Mouse (Mus musculus) midbrain, embryonic 12.5 days (tissue): ENCODE data around the gene Fgfr2. TPM values are rescaled to one million over a fixed set of nuclear protein-coding genes. Genes with fewer than 3 reads are reported as not detected.

Experiments used
- ATAC-seq: fragments of 200-750 bp; cut with Nextera tagmentation; 2 replicates; pipeline ENCODE4 v1.8.0; 2017; ENCODE audit warnings: low read depth, moderate TSS enrichment, moderate library complexity; ENCODE audit not compliant: low FRiP score
- H3K27ac ChIP-seq: fragments of 300-500 bp; sonication (generic); replicated peaks from 2 replicates; pipeline ENCODE4 v1.5.1; 2016; ENCODE audit warnings: mild to moderate bottlenecking
- H3K27me3 ChIP-seq: fragments of 300-500 bp; sonication (generic); 2 replicates; pipeline ENCODE4 v1.6.1; 2016; ENCODE audit warnings: mild to moderate bottlenecking
- H3K36me3 ChIP-seq: fragments of 300-500 bp; sonication (generic); 2 replicates; pipeline ENCODE4 v1.6.1; 2016
- H3K4me1 ChIP-seq: fragments of 300-500 bp; sonication (generic); 2 replicates; pipeline ENCODE4 v1.6.1; 2016
- H3K4me2 ChIP-seq: fragments of 300-500 bp; sonication (generic); replicated peaks from 2 replicates; pipeline ENCODE4 v1.6.1; 2016; ENCODE audit warnings: mild to moderate bottlenecking, moderate library complexity
- H3K4me3 ChIP-seq: fragments of 300-500 bp; sonication (generic); 2 replicates; pipeline ENCODE4 v1.5.1; 2016; ENCODE audit warnings: mild to moderate bottlenecking
- H3K9ac ChIP-seq: fragments of 300-500 bp; sonication (generic); replicated peaks from 2 replicates; pipeline ENCODE4 v1.6.1; 2016; ENCODE audit warnings: mild to moderate bottlenecking, moderate library complexity
- H3K9me3 ChIP-seq: fragments of 300-500 bp; sonication (generic); 2 replicates; pipeline ENCODE4 v1.6.1; 2016; ENCODE audit warnings: mild to moderate bottlenecking
- WGBS: fragments of 180-500 bp; shearing (Covaris S2); methylation state at CpG from one replicate; pipeline ENCODE4 v1.1.7; 2016; 5-methylcytosine and 5-hydroxymethylcytosine counted together
- polyA plus RNA-seq: library from polyadenylated mRNA; unstranded; fragments of >200 nt; fragmentation: Nextera tagmentation; extraction: Ambion mirVana; gene quantifications from 2 replicates; pipeline ENCODE4 v1.2.1, GENCODE M21; 2016

The Fgfr2 gene
- polyA plus RNA-seq, 1 experiment from 2014 or later: 96.5 TPM

GRCm38 (mm10) chr7:132568817-132569216 lies 554.3 kb downstream of the Fgfr2 start:
- peaks cover 21% of the 10 kb centered on the region for H3K36me3 ChIP-seq
- ATAC-seq: no peak
- WGBS: 96% methylated on average over 6 of the region's 6 CpGs

DNA sequence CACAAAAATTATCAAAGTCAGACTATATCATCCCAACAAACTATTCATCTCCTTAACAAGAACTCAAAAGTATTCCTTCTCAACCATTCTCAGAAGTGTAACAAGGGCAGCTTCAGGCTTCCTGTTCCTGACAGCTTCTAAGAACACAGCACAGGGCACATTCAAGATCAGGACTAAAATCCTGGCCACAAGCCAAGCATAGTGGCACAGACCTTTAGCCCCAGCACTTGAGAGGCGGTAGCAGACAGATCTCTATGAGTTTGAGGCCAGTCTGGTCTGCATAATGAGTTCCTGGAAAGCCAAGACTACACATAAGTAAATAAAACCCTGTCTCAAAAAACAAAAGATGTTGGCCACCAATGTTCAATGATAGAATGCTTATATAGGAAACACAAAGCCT lies 557.3 kb downstream of the Fgfr2 start:
- Histone ChIP-seq H3K4me2 (no peak overlapping the region), H3K27ac (no peak overlapping the region), H3K27me3 (no peaks in the 10 kb centered on the region), H3K36me3 (peaks cover 50% of the 10 kb centered on the region), H3K9ac (no peak overlapping the region), H3K4me3 (no peak overlapping the region), H3K4me1 (no peaks in the 10 kb centered on the region), H3K9me3 (no peaks in the 10 kb centered on the region)
- WGBS: 45% methylated on average over 1 of the region's 1 CpGs
- no peak for ATAC-seq

More at GRCm38 (mm10) chr7:132568817-132569216, 554.3 kb downstream of the Fgfr2 start:
- Histone ChIP-seq H3K9ac (no peak overlapping the region), H3K4me1 (peaks cover 12% of the 10 kb centered on the region; the same call in 1 of the 2 replicates), H3K27me3 (no peaks in the 10 kb centered on the region), H3K9me3 (no peaks in the 10 kb centered on the region), H3K4me2 (no peak overlapping the region), H3K27ac (no peak overlapping the region), H3K4me3 (no peak overlapping the region)

DNA sequence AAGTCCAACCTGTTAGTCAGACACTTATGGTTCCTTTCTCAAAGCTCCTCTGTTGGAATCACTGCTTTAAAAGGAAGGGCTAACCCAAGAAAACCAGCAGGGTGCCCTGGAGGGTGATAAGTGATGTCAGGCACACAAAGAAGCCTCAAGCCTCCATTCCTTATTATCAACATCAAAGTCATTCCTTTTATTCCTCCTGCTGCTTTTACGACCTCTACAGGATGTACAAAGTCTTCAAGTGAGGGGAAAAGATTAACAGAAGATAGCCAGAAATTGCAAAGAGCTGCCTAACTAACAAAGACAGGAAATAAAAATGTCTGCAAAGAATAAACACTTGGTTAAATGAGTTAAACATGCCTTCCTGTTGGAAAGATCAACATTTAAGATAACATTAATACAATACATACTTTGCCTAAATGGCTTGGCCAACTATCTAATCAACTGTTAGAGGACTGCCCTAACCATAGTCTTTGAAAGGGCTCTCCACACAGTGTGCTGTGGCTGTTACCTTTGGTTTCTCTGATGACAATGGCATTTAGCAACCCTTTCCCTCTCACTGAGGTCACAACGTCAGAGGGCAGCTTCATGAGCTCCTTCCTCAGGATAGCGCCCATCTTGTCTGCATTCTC lies 563.9 kb downstream of the Fgfr2 start:
- no peaks in the 10 kb centered on the region for H3K9me3 ChIP-seq
- peaks cover 67% of the 10 kb centered on the region for H3K36me3 ChIP-seq
- H3K4me2 ChIP-seq: no peak overlapping the region
- no peaks in the 10 kb centered on the region for H3K27me3 ChIP-seq
- no peak overlapping the region for H3K4me3 ChIP-seq
- ATAC-seq: no peak
- H3K27ac ChIP-seq: no peak overlapping the region
- WGBS: 78% methylated on average over 3 of the region's 3 CpGs
- H3K9ac ChIP-seq: no peak overlapping the region
- no peaks in the 10 kb centered on the region for H3K4me1 ChIP-seq

GRCm38 (mm10) chr7:132558141-132558736 lies 564.9 kb downstream of the Fgfr2 start:
- no peaks in the 10 kb centered on the region for H3K4me1 ChIP-seq
- no peak overlapping the region for H3K4me3 ChIP-seq
- peaks cover 57% of the 10 kb centered on the region for H3K36me3 ChIP-seq
- H3K9ac ChIP-seq: no peak overlapping the region
- no peaks in the 10 kb centered on the region for H3K27me3 ChIP-seq
- ATAC-seq: no peak
- no peak overlapping the region for H3K27ac ChIP-seq
- no peaks in the 10 kb centered on the region for H3K9me3 ChIP-seq
- 93% methylated on average over 7 of the region's 7 CpGs for WGBS
- no peak overlapping the region for H3K4me2 ChIP-seq

DNA sequence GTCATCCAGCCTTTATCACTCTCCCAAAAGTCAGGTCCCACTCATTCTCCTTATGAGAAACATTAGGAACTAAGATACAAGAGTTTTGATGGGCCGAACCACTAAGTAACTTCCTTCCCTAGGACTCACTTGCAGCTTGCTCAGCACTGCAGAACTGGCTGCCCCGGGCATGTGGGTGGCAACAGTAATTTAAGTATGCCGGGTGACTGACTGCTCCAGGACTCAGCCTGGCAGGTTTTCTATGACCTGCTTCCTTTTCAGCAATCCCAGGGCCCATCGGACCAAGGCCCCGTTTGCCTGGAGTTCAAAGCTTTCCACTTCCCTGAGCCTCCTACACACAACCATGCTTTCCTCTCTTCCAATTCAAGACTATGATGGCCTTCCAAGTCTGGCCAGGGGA lies 566.6 kb downstream of the Fgfr2 start:
- 91% methylated on average over 5 of the region's 5 CpGs for WGBS
- H3K9me3 ChIP-seq: no peaks in the 10 kb centered on the region
- H3K4me2 ChIP-seq: no peak overlapping the region
- H3K27me3 ChIP-seq: 0 out of 2 replicates have a peak, but pooled peaks cover 3% of the 10 kb centered on the region
- no peak overlapping the region for H3K4me3 ChIP-seq
- H3K9ac ChIP-seq: no peak overlapping the region
- H3K4me1 ChIP-seq: no peaks in the 10 kb centered on the region
- no peak for ATAC-seq
- H3K27ac ChIP-seq: no peak overlapping the region
- H3K36me3 ChIP-seq: peaks cover 41% of the 10 kb centered on the region

DNA sequence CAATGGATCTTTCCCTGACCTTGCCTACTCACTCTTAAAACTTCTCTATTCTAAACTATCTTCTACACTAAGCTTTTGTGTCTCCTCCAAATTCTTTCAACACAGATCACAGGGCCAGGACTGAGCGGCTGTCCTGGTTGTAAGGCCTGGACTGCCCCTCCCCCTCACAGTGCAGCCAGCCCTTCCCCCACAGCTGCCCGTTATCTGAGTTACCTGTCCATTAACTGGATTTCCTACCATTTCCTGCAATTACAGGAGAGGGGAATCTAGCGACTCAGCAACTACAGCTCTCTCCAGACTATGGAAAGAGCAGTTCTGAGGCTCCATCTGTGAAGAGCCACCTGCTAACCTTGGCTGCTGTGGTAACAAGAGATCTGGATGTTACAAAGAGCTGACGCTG lies 567.2 kb downstream of the Fgfr2 start:
- H3K27ac ChIP-seq: no peak overlapping the region
- no peaks in the 10 kb centered on the region for H3K9me3 ChIP-seq
- WGBS: 58% methylated on average over 4 of the region's 4 CpGs
- no peaks in the 10 kb centered on the region for H3K4me1 ChIP-seq
- ATAC-seq: no peak
- peaks cover 35% of the 10 kb centered on the region for H3K36me3 ChIP-seq
- no peak overlapping the region for H3K4me3 ChIP-seq
- no peak overlapping the region for H3K4me2 ChIP-seq
- H3K27me3 ChIP-seq: 0 out of 2 replicates have a peak, but pooled peaks cover 3% of the 10 kb centered on the region
- H3K9ac ChIP-seq: no peak overlapping the region

GRCm38 (mm10) chr7:132554091-132554490 lies 569.1 kb downstream of the Fgfr2 start:
- H3K4me1 ChIP-seq: no peaks in the 10 kb centered on the region
- no peak overlapping the region for H3K9ac ChIP-seq
- 0 out of 2 replicates have a peak, but pooled peaks cover 8% of the 10 kb centered on the region for H3K27me3 ChIP-seq
- 92% methylated on average over 2 of the region's 2 CpGs for WGBS
- no peak overlapping the region for H3K4me3 ChIP-seq
- H3K36me3 ChIP-seq: peaks cover 18% of the 10 kb centered on the region
- no peak overlapping the region for H3K27ac ChIP-seq
- no peak for ATAC-seq
- no peak overlapping the region for H3K4me2 ChIP-seq
- no peaks in the 10 kb centered on the region for H3K9me3 ChIP-seq

- H3K9me3 ChIP-seq: no peaks in the 10 kb centered on the region
- 2% methylated on average over 27 of the region's 27 CpGs for WGBS
- ATAC-seq: peak; percentile 92
- H3K27me3 ChIP-seq: 0 out of 2 replicates have a peak, but pooled peaks cover 8% of the 10 kb centered on the region
- H3K4me2 ChIP-seq: peak overlapping the region; percentile 84
- no peaks in the 10 kb centered on the region for H3K36me3 ChIP-seq
- H3K9ac ChIP-seq: peak overlapping the region; percentile 47
- peak overlapping the region; percentile 49 for H3K4me3 ChIP-seq
- no peak overlapping the region for H3K27ac ChIP-seq
- H3K4me1 ChIP-seq: no peaks in the 10 kb centered on the region
Measured at GRCm38 (mm10) chr7:132551351-132552126, 571.6 kb downstream of the Fgfr2 start.

GRCm38 (mm10) chr7:132547126-132547525 lies 576.0 kb downstream of the Fgfr2 start:
- no peak overlapping the region for H3K27ac ChIP-seq
- H3K9me3 ChIP-seq: no peaks in the 10 kb centered on the region
- H3K27me3 ChIP-seq: 0 out of 2 replicates have a peak, but pooled peaks cover 5% of the 10 kb centered on the region
- H3K36me3 ChIP-seq: no peaks in the 10 kb centered on the region
- no peak overlapping the region for H3K4me2 ChIP-seq
- ATAC-seq: no peak
- 81% methylated on average over 3 of the region's 3 CpGs for WGBS
- no peak overlapping the region for H3K4me3 ChIP-seq
- no peak overlapping the region for H3K9ac ChIP-seq
- no peaks in the 10 kb centered on the region for H3K4me1 ChIP-seq

GRCm38 (mm10) chr7:132542427-132542826 lies 580.7 kb downstream of the Fgfr2 start:
- WGBS: 85% methylated on average over 4 of the region's 4 CpGs
- H3K4me2 ChIP-seq: no peak overlapping the region
- no peak for ATAC-seq
- no peak overlapping the region for H3K4me3 ChIP-seq
- H3K27ac ChIP-seq: no peak overlapping the region
- H3K9ac ChIP-seq: no peak overlapping the region
- no peaks in the 10 kb centered on the region for H3K4me1 ChIP-seq
- no peaks in the 10 kb centered on the region for H3K9me3 ChIP-seq
- no peaks in the 10 kb centered on the region for H3K27me3 ChIP-seq
- no peaks in the 10 kb centered on the region for H3K36me3 ChIP-seq

DNA sequence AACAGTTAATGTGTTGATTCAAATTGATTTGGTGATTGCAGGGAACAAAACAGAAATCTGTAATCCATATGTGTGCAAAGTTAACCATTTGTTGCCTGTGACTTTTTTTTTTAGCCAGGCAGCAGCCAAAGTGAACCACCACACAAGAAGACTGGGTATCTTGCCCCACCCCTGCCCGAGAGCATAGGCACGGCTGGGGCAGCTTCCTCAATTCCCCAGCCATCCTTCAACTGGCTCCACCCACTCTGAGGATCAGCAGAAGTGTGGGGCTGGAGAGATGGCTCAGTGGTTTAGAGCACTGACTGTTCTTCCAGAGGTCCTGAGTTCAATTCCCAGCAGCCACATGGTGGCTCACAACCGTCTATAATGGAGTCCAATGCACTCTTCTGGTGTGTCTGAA lies 581.6 kb downstream of the Fgfr2 start:
- no peak overlapping the region for H3K27ac ChIP-seq
- H3K9ac ChIP-seq: no peak overlapping the region
- H3K4me3 ChIP-seq: no peak overlapping the region
- no peaks in the 10 kb centered on the region for H3K9me3 ChIP-seq
- no peak overlapping the region for H3K4me2 ChIP-seq
- no peak for ATAC-seq
- WGBS: 73% methylated on average over 3 of the region's 3 CpGs
- no peaks in the 10 kb centered on the region for H3K4me1 ChIP-seq
- no peaks in the 10 kb centered on the region for H3K36me3 ChIP-seq
- no peaks in the 10 kb centered on the region for H3K27me3 ChIP-seq

DNA sequence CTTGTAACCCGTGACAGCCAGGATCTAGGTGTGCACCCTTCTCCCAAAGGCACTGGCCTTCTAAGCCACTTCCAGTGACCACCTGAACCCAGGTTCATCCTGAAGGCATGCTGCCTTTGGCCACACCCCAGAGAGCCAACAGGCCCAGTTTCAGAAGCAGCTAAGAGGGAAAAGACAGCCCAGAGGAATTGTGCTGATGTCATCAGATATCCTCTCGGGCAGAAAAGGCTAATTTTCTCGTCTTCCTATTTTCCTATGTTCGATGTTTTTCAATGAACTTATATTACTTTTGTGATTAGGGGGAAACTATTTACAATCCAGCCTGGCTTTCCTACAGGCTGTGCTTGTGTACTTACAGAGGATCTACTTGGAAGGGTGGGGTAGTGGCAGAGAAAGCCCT lies 582.6 kb downstream of the Fgfr2 start:
- Histone ChIP-seq H3K9ac (no peak overlapping the region), H3K4me3 (no peak overlapping the region), H3K4me1 (no peaks in the 10 kb centered on the region), H3K36me3 (no peaks in the 10 kb centered on the region), H3K27me3 (no peaks in the 10 kb centered on the region), H3K27ac (no peak overlapping the region), H3K4me2 (no peak overlapping the region), H3K9me3 (no peaks in the 10 kb centered on the region)
- no peak for ATAC-seq
- 82% methylated on average over 4 of the region's 4 CpGs for WGBS
